Mouse (Mus musculus): ENCODE data around the gene Cidec. TPM values are rescaled to one million over a fixed set of nuclear protein-coding genes. Genes with fewer than 3 reads are reported as not detected.

Cidec gene
- total and polyA plus RNA-seq, 3 experiments = not detected

GRCm38 (mm10) chr6:113458635-113459034 is 23.1 kb upstream of the Cidec start:
- H3K4me3 ChIP-seq (ENCODE audit: control insufficient read depth in 1 of 2, insufficient read depth in 1 of 2, low read depth in 2 of 2, low read length in 2 of 2) = no peak overlapping the region
- H3K4me1 ChIP-seq (ENCODE audit: control insufficient read depth in 1 of 2, insufficient read depth in 2 of 2, low read length in 2 of 2) = no peaks in the 10 kb centered on the region
- TF ChIP-seq MYB (IDR thresholded peaks at IDR 0.05; ENCODE audit: low read depth, low read length) (no peak), ZMIZ1 (IDR thresholded peaks at IDR 0.05; ENCODE audit: low read depth, low read length) (no peak), JUND (IDR thresholded peaks at IDR 0.05; ENCODE audit: low read depth, low read length) (no peak), CTCF (IDR thresholded peaks at IDR 0.05 in 2 of 3, conservative IDR thresholded peaks at IDR 0.05 in 1 of 3; ENCODE audit: control insufficient read depth in 1 of 3, insufficient read depth in 1 of 3, low read depth in 2 of 3, low read length in 3 of 3, poor library complexity in 1 of 3, severe bottlenecking in 1 of 3) (no peak), ZKSCAN1 (IDR thresholded peaks at IDR 0.05; ENCODE audit: low read depth, low read length) (no peak), UBTF (IDR thresholded peaks at IDR 0.05; ENCODE audit: borderline replicate concordance, insufficient read depth, low read depth, low read length) (no peak)
- DNase-seq (ENCODE audit: low read depth, low spot score) = no peak
- H3K27me3 ChIP-seq (ENCODE audit: control insufficient read depth in 1 of 2, insufficient read depth in 2 of 2, low read length in 2 of 2) = peaks cover 6 to 11% of the 10 kb centered on the region in 2 experiments; a peak in 3 of 4 replicates
- no peaks in the 10 kb centered on the region for H3K79me2 ChIP-seq (ENCODE audit: control insufficient read depth, insufficient read depth, low read length, poor library complexity)
- no peak overlapping the region for H3K9ac ChIP-seq (ENCODE audit: control insufficient read depth, low read depth, low read length, poor library complexity, severe bottlenecking)
- no peaks in the 10 kb centered on the region for H3K9me3 ChIP-seq (replicated peaks; ENCODE audit: insufficient read depth, low read length)
- no peak overlapping the region for H3K27ac ChIP-seq (ENCODE audit: control insufficient read depth, low read depth, low read length)
- H3K36me3 ChIP-seq (ENCODE audit: control insufficient read depth in 1 of 2, insufficient read depth in 2 of 2, low read length in 2 of 2) = no peaks in the 10 kb centered on the region

- H3K27ac ChIP-seq (ENCODE audit: control insufficient read depth, low read depth, low read length) = no peak within 1 kb of the TSS
- H3K79me2 ChIP-seq (ENCODE audit: control insufficient read depth, insufficient read depth, low read length, poor library complexity) = no peaks in the 10 kb centered on the region
- peaks cover 6 to 9% of the 10 kb centered on the region in 2 experiments; a peak in 3 of 4 replicates for H3K27me3 ChIP-seq (ENCODE audit: control insufficient read depth in 1 of 2, insufficient read depth in 2 of 2, low read length in 2 of 2)
- H3K9ac ChIP-seq (ENCODE audit: control insufficient read depth, low read depth, low read length, poor library complexity, severe bottlenecking) = no peak within 1 kb of the TSS
- H3K4me1 ChIP-seq (ENCODE audit: control insufficient read depth in 1 of 2, insufficient read depth in 2 of 2, low read length in 2 of 2) = no peaks in the 10 kb centered on the region
- no peaks in the 10 kb centered on the region for H3K36me3 ChIP-seq (ENCODE audit: control insufficient read depth in 1 of 2, insufficient read depth in 2 of 2, low read length in 2 of 2)
- no peak within 1 kb of the TSS for H3K4me3 ChIP-seq (ENCODE audit: control insufficient read depth in 1 of 2, insufficient read depth in 1 of 2, low read depth in 2 of 2, low read length in 2 of 2)
- no peaks in the 10 kb centered on the region for H3K9me3 ChIP-seq (replicated peaks; ENCODE audit: insufficient read depth, low read length)
- no peak for TF ChIP-seq EP300 (IDR thresholded peaks at IDR 0.05; ENCODE audit: low read depth in 1 of 2, low read length in 2 of 2)
- TF ChIP-seq POLR2AphosphoS5 (IDR thresholded peaks at IDR 0.05; ENCODE audit: borderline replicate concordance, low read depth, low read length) = no peak
- no peak for TF ChIP-seq HCFC1 (IDR thresholded peaks at IDR 0.05; ENCODE audit: low read depth, low read length)
- TF ChIP-seq USF2 (IDR thresholded peaks at IDR 0.05; ENCODE audit: borderline replicate concordance in 1 of 2, insufficient read depth in 1 of 2, low read depth in 1 of 2, low read length in 2 of 2) = no peak
- no peak for TF ChIP-seq TCF12 (IDR thresholded peaks at IDR 0.05; ENCODE audit: low read depth, low read length)
- TF ChIP-seq MXI1 (IDR thresholded peaks at IDR 0.05; ENCODE audit: low read depth, low read length) = no peak
- no peak for TF ChIP-seq MEF2A (IDR thresholded peaks at IDR 0.05; ENCODE audit: extremely low read depth, insufficient replicate concordance, low read depth, low read length, poor library complexity, severe bottlenecking)
- no peak for TF ChIP-seq JUND (IDR thresholded peaks at IDR 0.05; ENCODE audit: low read depth, low read length)
- TF ChIP-seq MAX (IDR thresholded peaks at IDR 0.05; ENCODE audit: low read length) = no peak
- no peak for TF ChIP-seq MYB (IDR thresholded peaks at IDR 0.05; ENCODE audit: low read depth, low read length)
- TF ChIP-seq GABPA (IDR thresholded peaks at IDR 0.05; ENCODE audit: low read depth, low read length) = no peak
- no peak for TF ChIP-seq NRF1 (IDR thresholded peaks at IDR 0.05; ENCODE audit: insufficient read depth, low read depth, low read length, poor library complexity, severe bottlenecking)
- no peak for DNase-seq (ENCODE audit: low read depth, low spot score)
Observed at GRCm38 (mm10) chr6:113457952-113458534, 22.5 kb upstream of the Cidec start, which contains the start of gene Il17re. Il17re (plus strand) TSS chr6:113458484.

All from MEL (cell line).